Mouse (Mus musculus): ENCODE measurements around the gene Hdac8.

- TF ChIP-seq GABPA (IDR thresholded peaks at IDR 0.05; ENCODE audit: low read depth, low read length) (no peak), CTCF (IDR thresholded peaks at IDR 0.05 in 2 of 3, conservative IDR thresholded peaks at IDR 0.05 in 1 of 3; ENCODE audit: control insufficient read depth in 1 of 3, insufficient read depth in 1 of 3, low read depth in 2 of 3, low read length in 3 of 3, poor library complexity in 1 of 3, severe bottlenecking in 1 of 3) (no peak), POLR2A (IDR thresholded peaks at IDR 0.05; ENCODE audit: control insufficient read depth in 1 of 2, insufficient read depth in 1 of 2, low read depth in 1 of 2, low read length in 2 of 2, poor library complexity in 1 of 2) (no peak), ZKSCAN1 (IDR thresholded peaks at IDR 0.05; ENCODE audit: low read depth, low read length) (no peak), UBTF (IDR thresholded peaks at IDR 0.05; ENCODE audit: borderline replicate concordance, insufficient read depth, low read depth, low read length) (no peak), TBP (IDR thresholded peaks at IDR 0.05; ENCODE audit: low read depth, low read length) (no peak), MAFK (IDR thresholded peaks at IDR 0.05; ENCODE audit: borderline replicate concordance, low read depth, low read length) (no peak), MEF2A (IDR thresholded peaks at IDR 0.05; ENCODE audit: extremely low read depth, insufficient replicate concordance, low read depth, low read length, poor library complexity, severe bottlenecking) (no peak), NRF1 (IDR thresholded peaks at IDR 0.05; ENCODE audit: insufficient read depth, low read depth, low read length, poor library complexity, severe bottlenecking) (no peak), USF1 (IDR thresholded peaks at IDR 0.05; ENCODE audit: low read depth, low read length) (no peak), TAL1 (IDR thresholded peaks at IDR 0.05; ENCODE audit: low read length) (no peak), MAZ (IDR thresholded peaks at IDR 0.05; ENCODE audit: low read depth, low read length) (no peak)
Observed at GRCm38 (mm10) chrX:102349843-102350731, 155.1 kb downstream of the Hdac8 start.

Data from MEL (cell line).